Mouse (Mus musculus) intestine, postnatal 0 days (tissue): ENCODE data around the gene Samd9l. TPM values are rescaled to one million over a fixed set of nuclear protein-coding genes. Genes with fewer than 3 reads are reported as not detected.
"Not testable (repeated sequence)": the region's sequence is repeated elsewhere in the genome, so short reads cannot be mapped to it uniquely, and the experiment has no call there.

ENCODE experiments used
- ATAC-seq: fragments of 200-750 bp; cut with Nextera tagmentation; 2 replicates; pipeline ENCODE4 v1.8.0; 2017; ENCODE audit warnings: mild to moderate bottlenecking, moderate TSS enrichment, moderate library complexity
- H3K27ac ChIP-seq: fragments of 300-500 bp; sonication (generic); 2 replicates; pipeline ENCODE4 v1.5.1; 2014; ENCODE audit warnings: mild to moderate bottlenecking, low read depth, low read length, moderate library complexity
- H3K27me3 ChIP-seq: fragments of 300-500 bp; sonication (generic); replicated peaks from 2 replicates; pipeline ENCODE4 v1.6.1; 2014; ENCODE audit warnings: low read length, mixed read lengths; ENCODE audit not compliant: control insufficient read depth, insufficient read depth
- H3K36me3 ChIP-seq: fragments of 300-500 bp; sonication (generic); 2 replicates; pipeline ENCODE4 v1.6.1; 2014; ENCODE audit warnings: mild to moderate bottlenecking, moderate library complexity; ENCODE audit not compliant: control insufficient read depth, insufficient read depth
- H3K4me1 ChIP-seq: fragments of 300-500 bp; sonication (generic); replicated peaks from 2 replicates; pipeline ENCODE4 v1.6.1; 2014; ENCODE audit warnings: antibody characterized with exemption, low read length, mixed read lengths; ENCODE audit not compliant: control insufficient read depth, insufficient read depth
- H3K4me2 ChIP-seq: fragments of 300-500 bp; sonication (generic); replicated peaks from 2 replicates; pipeline ENCODE4 v1.6.1; 2014; ENCODE audit warnings: low read depth, mild to moderate bottlenecking, moderate library complexity
- H3K4me3 ChIP-seq: fragments of 300-500 bp; sonication (generic); 2 replicates; pipeline ENCODE4 v1.5.1; 2014; ENCODE audit warnings: low read depth, low read length
- H3K9ac ChIP-seq: fragments of 300-500 bp; sonication (generic); 2 replicates; pipeline ENCODE4 v1.6.1; 2014; ENCODE audit warnings: mild to moderate bottlenecking, low read depth, low read length
- H3K9me3 ChIP-seq: fragments of 300-500 bp; sonication (generic); 2 replicates; pipeline ENCODE4 v1.6.1; 2016; ENCODE audit warnings: mixed run types; ENCODE audit not compliant: control insufficient read depth
- CTCF ChIP-seq: sonication (generic); IDR thresholded peaks from 2 replicates; pipeline ENCODE4 v1.5.1; 2016; ENCODE audit warnings: low read depth, mild to moderate bottlenecking, control low read depth, antibody characterized with exemption, moderate library complexity
- WGBS: fragments of 180-500 bp; shearing (Covaris S2); extraction: QIAGEN DNeasy Blood & Tissue Kit; methylation state at CpG from one replicate; pipeline ENCODE4 v1.1.7; 2014; 5-methylcytosine and 5-hydroxymethylcytosine counted together
- polyA plus RNA-seq: library from polyadenylated mRNA; unstranded; fragments of >200 nt; fragmentation: Nextera tagmentation; extraction: Ambion mirVana; gene quantifications from 2 replicates; pipeline ENCODE4 v1.2.1, GENCODE M21; 2015

Samd9l gene
- polyA plus RNA-seq, 1 experiment from 2014 or later = 26.1 TPM

DNA sequence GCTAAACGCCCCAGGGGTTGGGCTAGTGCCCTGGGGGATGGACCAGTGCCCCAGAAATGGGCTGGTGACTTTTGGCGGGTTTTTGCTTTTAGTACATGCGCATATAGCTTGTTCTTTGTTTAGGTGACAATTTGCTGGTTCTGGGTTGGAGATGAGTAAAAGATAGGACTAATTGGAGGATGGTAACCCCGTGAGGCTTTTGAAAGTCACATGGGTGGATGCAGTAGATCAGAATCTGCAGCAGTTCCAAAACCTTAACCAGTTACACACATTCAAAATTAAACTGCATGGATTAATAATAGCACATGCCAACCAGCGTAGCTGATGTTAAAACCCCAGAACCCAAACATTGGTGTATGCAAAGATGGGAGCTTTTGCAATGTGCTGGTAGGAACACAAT, 57.9 kb downstream of the Samd9l start:
- H3K9ac ChIP-seq = no peak overlapping the region; the same call in 1 of the 2 replicates
- peak overlapping the region; percentile 58 for H3K4me2 ChIP-seq
- H3K4me1 ChIP-seq = no peaks in the 10 kb centered on the region
- no peak for ATAC-seq
- no peaks in the 10 kb centered on the region for H3K27me3 ChIP-seq
- H3K4me3 ChIP-seq = no peak overlapping the region; the same call in 1 of the 2 replicates
- H3K9me3 ChIP-seq = no peaks in the 10 kb centered on the region
- TF ChIP-seq CTCF = no peak
- 31% methylated on average over 5 of the region's 5 CpGs for WGBS
- no peak overlapping the region for H3K27ac ChIP-seq
- H3K36me3 ChIP-seq = no peaks in the 10 kb centered on the region

DNA sequence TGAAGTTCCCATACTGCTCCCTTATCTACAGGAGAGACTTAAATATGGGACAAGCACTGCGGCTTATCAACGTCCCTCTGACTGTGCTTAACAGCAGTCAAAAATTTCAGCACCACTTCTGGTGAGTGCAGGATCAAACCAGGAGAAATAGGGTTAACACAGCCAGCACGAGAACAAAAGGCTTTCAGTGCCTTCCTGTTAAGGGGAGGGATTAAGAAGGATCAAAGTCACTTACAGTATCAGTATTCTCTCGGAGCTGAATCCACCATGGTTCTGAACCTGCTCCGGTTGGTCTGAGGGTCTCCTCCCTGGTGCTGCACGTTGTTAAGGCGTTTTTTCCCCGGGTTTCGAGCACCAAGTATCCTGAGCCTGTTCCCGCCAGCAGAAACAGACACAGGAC, 58.4 kb downstream of the Samd9l start:
- not testable (repeated sequence) for H3K27ac ChIP-seq

DNA sequence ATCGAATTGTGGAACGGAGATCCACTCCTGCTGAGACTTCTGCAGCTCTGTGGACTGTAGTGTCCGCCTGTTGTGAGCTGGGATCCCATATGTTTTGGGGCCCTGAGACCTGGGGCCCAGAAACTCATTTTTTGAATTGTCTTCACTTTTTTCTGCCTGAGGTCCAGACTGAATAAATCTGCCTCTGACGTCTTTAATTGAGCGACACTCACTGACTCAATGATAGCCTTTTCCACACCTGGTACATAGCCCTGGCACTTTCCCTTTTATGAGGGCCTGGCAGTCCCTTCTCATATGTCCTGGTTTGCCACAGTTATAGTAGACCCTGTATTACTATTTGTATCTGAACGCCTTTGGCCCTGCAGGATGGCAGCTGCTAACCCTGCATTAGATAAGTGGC, 60.2 kb downstream of the Samd9l start:
- H3K4me2 ChIP-seq, H3K27me3 ChIP-seq, H3K9me3 ChIP-seq, H3K4me3 ChIP-seq, H3K9ac ChIP-seq, H3K27ac ChIP-seq, H3K4me1 ChIP-seq, ATAC-seq, H3K36me3 ChIP-seq: not testable (repeated sequence)
- 57% methylated on average over 6 of the region's 6 CpGs for WGBS

More for the DNA sequence above, 58.4 kb downstream of the Samd9l start:
- H3K9ac ChIP-seq, H3K36me3 ChIP-seq, H3K9me3 ChIP-seq, H3K27me3 ChIP-seq, H3K4me1 ChIP-seq: not testable (repeated sequence)
- 6% methylated on average over 10 of the region's 10 CpGs for WGBS
- Histone ChIP-seq H3K4me3 (peak overlapping the region; percentile 5), H3K4me2 (peak overlapping the region; percentile 58)
- peak; percentile 61 for ATAC-seq

Other genes with a start within 250 kb of the Samd9l start
- 16.4 and 19.5 TPM in 2 replicates for gene Hepacam2, start 98.7 kb upstream of the Samd9l start, polyA plus RNA-seq
- gene Vps50, start 98.8 kb upstream of the Samd9l start, polyA plus RNA-seq = 18.4 and 19.9 TPM in 2 replicates